Mouse (Mus musculus) forebrain, postnatal 0 days (tissue): ENCODE measurements at regions not wholly inside any gene's neighbourhood (a gene's known extent, or its start where the extent isn't known, plus 50 kb on each side); places are given as distances from the start of the nearest gene placed in this dataset.

Experiments used
- ATAC-seq: fragments of 200-750 bp; cut with Nextera tagmentation; 2 replicates; pipeline ENCODE4 v1.8.0; 2017; ENCODE audit warnings: mild to moderate bottlenecking, moderate library complexity
- DNase-seq: peaks from one replicate; pipeline ENCODE4 v3.0.0-alpha.2; 2015
- H3K27ac ChIP-seq: fragments of 300-500 bp; sonication (generic); 2 replicates; pipeline ENCODE4 v1.5.1; 2014; ENCODE audit warnings: low read depth, mild to moderate bottlenecking, antibody characterized with exemption, low read length, moderate library complexity, mixed read lengths
- H3K27me3 ChIP-seq: fragments of 300-500 bp; sonication (generic); 2 replicates; pipeline ENCODE4 v1.6.1; 2014; ENCODE audit warnings: mild to moderate bottlenecking, low read length, mixed read lengths; ENCODE audit not compliant: insufficient read depth
- H3K36me3 ChIP-seq: fragments of 300-500 bp; sonication (generic); 2 replicates; pipeline ENCODE4 v1.6.1; 2014; ENCODE audit warnings: mild to moderate bottlenecking, moderate library complexity; ENCODE audit not compliant: insufficient read depth
- H3K4me1 ChIP-seq: fragments of 300-500 bp; sonication (generic); 2 replicates; pipeline ENCODE4 v1.6.1; 2014; ENCODE audit warnings: antibody characterized with exemption; ENCODE audit not compliant: insufficient read depth
- H3K4me2 ChIP-seq: fragments of 300-500 bp; sonication (generic); 2 replicates; pipeline ENCODE4 v1.6.1; 2014; ENCODE audit warnings: low read depth, mild to moderate bottlenecking, moderate library complexity
- H3K4me3 ChIP-seq: fragments of 300-500 bp; sonication (generic); 2 replicates; pipeline ENCODE4 v1.5.1; 2014; ENCODE audit warnings: low read depth, low read length, mixed read lengths
- H3K9ac ChIP-seq: fragments of 300-500 bp; sonication (generic); 2 replicates; pipeline ENCODE4 v1.6.1; 2014; ENCODE audit warnings: mild to moderate bottlenecking
- H3K9me3 ChIP-seq: fragments of 300-500 bp; sonication (generic); 2 replicates; pipeline ENCODE4 v1.6.1; 2016; ENCODE audit warnings: low read length
- CTCF ChIP-seq: sonication (generic); IDR thresholded peaks from 2 replicates; pipeline ENCODE4 v1.5.1; 2016; ENCODE audit warnings: antibody characterized with exemption, control low read depth, low read depth
- WGBS: fragments of 180-500 bp; shearing (Covaris S2); extraction: QIAGEN DNeasy Blood & Tissue Kit; methylation state at CpG from one replicate; pipeline ENCODE4 v1.1.7; 2014; 5-methylcytosine and 5-hydroxymethylcytosine counted together

DNA sequence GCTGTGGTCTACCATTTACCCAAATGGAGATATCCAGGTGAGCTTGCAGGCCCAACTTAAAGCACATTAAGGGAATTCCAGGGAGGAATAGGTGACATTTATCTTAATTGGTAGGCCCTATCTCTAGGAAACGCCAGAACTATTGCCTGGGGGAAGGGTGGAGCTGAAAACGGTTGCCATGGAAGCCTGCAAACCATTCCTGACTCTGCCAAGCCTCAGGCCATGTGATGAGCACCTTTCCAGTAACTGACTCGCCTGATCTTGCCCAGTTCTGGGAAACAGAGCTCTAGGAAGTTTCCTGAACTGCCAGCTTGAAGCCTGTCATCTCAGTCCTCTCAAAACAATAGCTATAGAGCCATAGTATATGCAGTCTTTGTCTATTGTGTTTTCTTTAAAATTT is 297.0 kb downstream of the Slitrk5 start:
- no peaks in the 10 kb centered on the region for H3K36me3 ChIP-seq
- no peaks in the 10 kb centered on the region for H3K27me3 ChIP-seq
- TF ChIP-seq CTCF: no peak
- no peaks in the 10 kb centered on the region for H3K9me3 ChIP-seq
- DNase-seq (no peak), ATAC-seq (no peak; the same call in 1 of the 2 replicates)
- no peaks in the 10 kb centered on the region for H3K4me1 ChIP-seq
- H3K27ac ChIP-seq: no peak overlapping the region
- no peak overlapping the region for H3K4me2 ChIP-seq
- 44% methylated on average over 3 of the region's 3 CpGs for WGBS
- no peak overlapping the region for H3K4me3 ChIP-seq
- H3K9ac ChIP-seq: no peak overlapping the region

DNA sequence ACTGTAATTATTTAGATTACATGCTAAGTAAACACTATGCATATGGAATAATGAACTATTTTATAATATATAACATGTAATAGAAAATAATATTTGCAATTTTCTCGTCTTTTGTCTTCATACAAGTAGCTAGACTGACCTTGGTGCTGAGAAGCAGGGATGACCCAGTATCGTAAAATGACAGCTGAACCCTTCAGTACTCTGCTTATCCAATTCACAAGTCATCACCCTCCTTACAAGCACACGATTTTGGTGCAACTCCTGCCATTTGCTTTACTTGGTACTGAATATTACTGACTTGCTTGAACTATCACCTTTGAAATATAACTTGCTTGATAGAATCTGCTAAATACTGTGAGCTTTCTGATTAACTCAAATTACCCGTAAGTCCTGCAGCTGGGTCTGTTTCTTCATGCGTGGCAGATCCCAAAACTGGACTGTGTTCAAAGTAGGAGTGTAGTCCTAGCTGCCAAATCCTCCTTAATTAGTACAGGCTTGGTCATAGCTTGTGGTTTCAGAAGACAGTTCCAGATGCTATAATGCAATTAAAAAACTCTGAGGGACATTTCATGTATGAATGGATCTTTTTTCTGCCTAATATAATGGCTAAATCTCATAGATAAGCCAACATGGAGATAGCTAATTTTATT is 321.0 kb downstream of the Slitrk5 start:
- H3K27ac ChIP-seq: no peak overlapping the region
- no peaks in the 10 kb centered on the region for H3K36me3 ChIP-seq
- no peaks in the 10 kb centered on the region for H3K4me1 ChIP-seq
- H3K4me2 ChIP-seq: no peak overlapping the region
- TF ChIP-seq CTCF: no peak
- H3K4me3 ChIP-seq: no peak overlapping the region
- no peaks in the 10 kb centered on the region for H3K9me3 ChIP-seq
- H3K27me3 ChIP-seq: no peaks in the 10 kb centered on the region
- 36% methylated on average over 5 of the region's 5 CpGs for WGBS
- H3K9ac ChIP-seq: no peak overlapping the region
- ATAC-seq (peak; percentile 73), DNase-seq (peak; percentile 35)

DNA sequence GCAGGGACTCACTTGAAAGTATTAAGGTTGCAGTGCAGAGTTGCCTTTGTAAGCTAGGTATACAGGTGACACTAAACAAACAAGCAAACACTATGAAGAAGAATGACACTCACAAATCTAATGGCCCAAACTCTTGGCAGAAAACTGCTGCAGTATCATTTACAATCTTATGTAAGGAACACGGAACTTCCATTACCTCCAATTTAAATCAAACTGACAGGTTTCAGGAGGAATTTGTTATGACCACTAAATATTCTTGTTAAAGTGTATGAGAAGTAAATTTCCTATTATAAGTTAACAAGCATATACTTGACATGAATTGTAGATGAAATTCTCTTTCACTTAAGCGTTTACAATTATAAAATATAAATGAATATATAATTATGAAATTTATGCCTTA is 327.2 kb downstream of the Slitrk5 start:
- Histone ChIP-seq H3K4me2 (no peak overlapping the region), H3K27ac (no peak overlapping the region), H3K9me3 (no peaks in the 10 kb centered on the region), H3K36me3 (no peaks in the 10 kb centered on the region), H3K4me3 (no peak overlapping the region), H3K27me3 (no peaks in the 10 kb centered on the region), H3K4me1 (no peaks in the 10 kb centered on the region), H3K9ac (no peak overlapping the region)
- no peak for TF ChIP-seq CTCF
- ATAC-seq (no peak), DNase-seq (no peak)
- WGBS: 79% methylated on average over 2 of the region's 2 CpGs

DNA sequence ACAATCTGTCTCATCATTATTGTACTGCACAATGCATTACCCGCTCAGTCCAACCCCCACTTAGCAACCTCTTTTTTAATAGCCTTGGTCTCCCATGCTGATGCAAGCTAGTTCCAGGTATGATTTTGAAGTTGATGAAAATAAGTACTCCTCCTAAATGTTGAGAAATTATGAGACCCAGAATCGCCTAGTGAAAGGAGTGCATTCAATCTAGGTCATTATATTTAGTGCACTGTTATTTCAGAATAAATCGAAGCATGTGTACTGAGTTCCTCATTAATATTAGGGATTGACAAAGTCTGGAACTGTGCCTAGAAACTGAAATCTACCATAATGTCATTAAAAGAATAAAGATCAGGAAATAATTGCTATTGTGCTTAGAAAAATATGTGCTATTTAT is 328.0 kb downstream of the Slitrk5 start:
- Histone ChIP-seq H3K4me1 (no peaks in the 10 kb centered on the region), H3K27ac (no peak overlapping the region), H3K9ac (no peak overlapping the region), H3K27me3 (no peaks in the 10 kb centered on the region), H3K36me3 (no peaks in the 10 kb centered on the region), H3K4me3 (no peak overlapping the region), H3K4me2 (no peak overlapping the region), H3K9me3 (no peaks in the 10 kb centered on the region)
- DNase-seq (peak; percentile 11), ATAC-seq (no peak)
- WGBS: 52% methylated on average over 3 of the region's 3 CpGs
- no peak for TF ChIP-seq CTCF

DNA sequence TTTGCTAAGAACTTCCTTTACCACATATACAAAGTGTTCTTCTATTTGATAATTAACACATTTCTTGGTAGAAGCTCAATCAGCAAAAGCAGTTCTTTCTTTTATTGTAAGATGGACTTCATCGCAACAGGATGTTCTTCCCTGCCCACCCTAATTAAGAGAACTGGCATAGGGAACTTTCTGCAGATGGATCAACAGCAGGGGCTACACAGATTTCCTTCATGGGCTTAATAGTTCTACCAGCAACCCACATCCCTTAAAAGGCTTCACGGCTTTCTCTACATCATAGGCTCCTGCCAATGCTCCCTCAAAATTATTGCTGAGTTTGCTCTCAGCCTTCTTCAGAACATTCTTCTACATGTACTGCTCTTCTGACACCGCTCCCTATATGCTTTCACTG is 333.8 kb downstream of the Slitrk5 start:
- no peak for TF ChIP-seq CTCF
- Histone ChIP-seq H3K4me3 (no peak overlapping the region), H3K4me2 (no peak overlapping the region), H3K27ac (no peak overlapping the region), H3K36me3 (no peaks in the 10 kb centered on the region), H3K27me3 (no peaks in the 10 kb centered on the region), H3K9me3 (no peaks in the 10 kb centered on the region), H3K4me1 (no peaks in the 10 kb centered on the region), H3K9ac (no peak overlapping the region)
- DNase-seq: no peak
- ATAC-seq: no peak
- 69% methylated on average over 3 of the region's 3 CpGs for WGBS

DNA sequence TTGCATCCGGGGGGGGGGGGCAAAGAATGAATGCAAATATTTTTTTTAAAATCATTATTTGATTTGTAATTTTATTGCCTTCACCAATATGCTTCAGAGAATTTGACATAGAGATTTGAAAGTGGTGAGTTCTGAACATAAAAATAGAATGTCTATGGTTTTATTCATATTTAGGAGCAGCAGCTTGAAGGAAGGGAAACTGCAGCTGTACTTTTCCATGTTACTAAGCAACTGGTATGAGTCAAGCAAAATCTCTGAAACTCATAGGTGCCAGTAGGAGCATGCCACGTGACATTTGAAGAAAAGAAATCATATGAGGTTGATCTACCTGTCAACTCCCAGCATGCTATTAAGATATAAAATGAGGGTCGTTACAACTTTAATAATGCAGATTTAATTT is 354.4 kb downstream of the Slitrk5 start:
- no peak for TF ChIP-seq CTCF
- no peaks in the 10 kb centered on the region for H3K36me3 ChIP-seq
- peak; percentile 94 for ATAC-seq
- no peak overlapping the region for H3K27ac ChIP-seq
- no peaks in the 10 kb centered on the region for H3K27me3 ChIP-seq
- WGBS: 72% methylated on average over 3 of the region's 3 CpGs
- H3K4me3 ChIP-seq: no peak overlapping the region
- DNase-seq: peak; percentile 57
- no peak overlapping the region for H3K9ac ChIP-seq
- H3K9me3 ChIP-seq: no peaks in the 10 kb centered on the region
- H3K4me2 ChIP-seq: no peak overlapping the region
- H3K4me1 ChIP-seq: peaks cover 3% of the 10 kb centered on the region; the same call in 1 of the 2 replicates

DNA sequence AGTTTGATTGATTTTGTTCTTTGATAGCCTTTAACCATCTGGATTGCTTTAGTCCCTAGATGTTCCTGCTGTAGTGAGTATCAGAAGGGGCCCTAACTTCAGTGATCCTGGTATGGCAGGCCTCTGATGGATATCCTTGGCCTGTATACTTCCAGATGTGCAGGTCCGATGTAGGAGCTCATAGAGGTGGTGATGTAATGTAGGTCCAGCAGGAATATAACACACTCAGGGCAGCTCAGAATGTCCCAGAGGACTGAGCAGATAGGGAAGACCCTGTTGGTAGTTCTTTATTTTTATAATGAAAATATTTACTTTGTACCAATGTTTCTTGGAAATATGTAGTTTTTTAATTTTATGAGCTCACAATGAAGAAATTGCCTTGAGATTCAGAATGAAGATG is 400.2 kb downstream of the Slitrk5 start:
- H3K9me3 ChIP-seq: no peaks in the 10 kb centered on the region
- H3K27ac ChIP-seq: no peak overlapping the region
- no peak overlapping the region for H3K4me3 ChIP-seq
- no peak for ATAC-seq
- no peak for DNase-seq
- H3K4me2 ChIP-seq: no peak overlapping the region
- TF ChIP-seq CTCF: no peak
- H3K27me3 ChIP-seq: no peaks in the 10 kb centered on the region
- no peaks in the 10 kb centered on the region for H3K36me3 ChIP-seq
- H3K9ac ChIP-seq: no peak overlapping the region
- 99% methylated on average over 1 of the region's 1 CpGs for WGBS
- no peaks in the 10 kb centered on the region for H3K4me1 ChIP-seq
